Comparison of ENCODE assay signal across 15 mouse cellular contexts in genomic region chr10:117386981-117387380, GRCm38 (mm10).
"Had no signal": no experiment of that assay in that cellular context is flagged by ENCODE, and none has a peak within 500 bp of the region (broad histone marks: within the 10 kb centered on the region; RNA-seq: fewer than 3 reads in every experiment).

No protein-coding gene starts in this region.

- DNase-seq: cerebellum, adult 9-10 months; cerebellum, adult 9-11 months; cerebellum, postnatal 10 days; cerebellum, postnatal 14 days; cerebellum, postnatal 25 days; cerebellum, postnatal 36 days; embryo, embryonic 11 days; forebrain, postnatal 0 days; gastrocnemius, adult 2 months; gastrocnemius, postnatal 10 days; gastrocnemius, postnatal 14 days; gastrocnemius, postnatal 25 days; gastrocnemius, postnatal 36 days; heart, adult 18-20 months; heart, adult 2 months had no signal
